Mouse (Mus musculus) embryonic fibroblast, embryonic 13.5 days (primary cell): Measurements from ENCODE around the gene Zfp277. TPM values are rescaled to one million over a fixed set of nuclear protein-coding genes. Genes with fewer than 3 reads are reported as not detected.

Experiments used
- H3K27ac ChIP-seq: 2 replicates; pipeline ENCODE4 v1.5.1; 2012; ENCODE audit warnings: low read length, control low read depth, inconsistent platforms; ENCODE audit not compliant: insufficient read depth
- H3K4me1 ChIP-seq: 2 replicates; pipeline ENCODE4 v1.6.1; 2011; ENCODE audit warnings: low read length; ENCODE audit not compliant: control insufficient read depth, insufficient read depth
- H3K4me3 ChIP-seq: 2 replicates; pipeline ENCODE4 v1.5.1; 2011; ENCODE audit warnings: mild to moderate bottlenecking, control low read depth, low read length; ENCODE audit not compliant: insufficient read depth
- CTCF ChIP-seq: IDR thresholded peaks from 2 replicates; pipeline ENCODE4 v1.5.1; 2011; ENCODE audit warnings: mild to moderate bottlenecking, control low read depth, low read length, moderate library complexity, borderline replicate concordance; ENCODE audit not compliant: insufficient read depth
- POLR2A ChIP-seq: IDR thresholded peaks from 2 replicates; pipeline ENCODE4 v1.6.1; 2011; ENCODE audit warnings: low read depth, mild to moderate bottlenecking, control low read depth, low read length, moderate library complexity
- polyA plus RNA-seq: library from polyadenylated mRNA; stranded (reverse); fragments of >200 nt; gene quantifications from 2 replicates; pipeline ENCODE4 v1.2.4, GENCODE M21; 2011; ENCODE audit warnings: low read depth; ENCODE audit not compliant: missing spikeins, insufficient read length

Gene Zfp277
- polyA plus RNA-seq, 1 experiment: 22.6 TPM

DNA sequence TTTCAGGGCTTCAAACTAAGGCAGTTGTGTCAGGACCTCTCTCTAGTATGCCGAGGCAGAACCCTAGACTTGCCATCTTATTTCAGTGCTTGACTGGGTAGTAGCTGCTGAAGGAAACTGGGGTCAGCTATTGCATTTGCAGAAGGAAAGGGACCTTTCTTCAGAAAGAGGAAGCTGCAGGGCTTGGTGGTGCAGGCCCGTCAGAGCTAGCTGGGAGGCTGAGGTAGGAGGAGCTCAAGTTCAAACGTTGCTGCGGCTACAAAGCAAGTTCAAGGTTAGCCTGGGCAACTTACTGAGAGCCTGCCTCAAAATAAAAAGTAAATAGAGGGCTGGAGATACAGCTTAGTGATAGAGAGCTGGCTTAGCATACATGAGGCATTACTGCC is 66.2 kb downstream of the Zfp277 start:
- H3K4me3 ChIP-seq: no peak overlapping the region
- no peaks in the 10 kb centered on the region for H3K4me1 ChIP-seq
- TF ChIP-seq POLR2A: no peak
- TF ChIP-seq CTCF: no peak
- no peak overlapping the region for H3K27ac ChIP-seq

DNA sequence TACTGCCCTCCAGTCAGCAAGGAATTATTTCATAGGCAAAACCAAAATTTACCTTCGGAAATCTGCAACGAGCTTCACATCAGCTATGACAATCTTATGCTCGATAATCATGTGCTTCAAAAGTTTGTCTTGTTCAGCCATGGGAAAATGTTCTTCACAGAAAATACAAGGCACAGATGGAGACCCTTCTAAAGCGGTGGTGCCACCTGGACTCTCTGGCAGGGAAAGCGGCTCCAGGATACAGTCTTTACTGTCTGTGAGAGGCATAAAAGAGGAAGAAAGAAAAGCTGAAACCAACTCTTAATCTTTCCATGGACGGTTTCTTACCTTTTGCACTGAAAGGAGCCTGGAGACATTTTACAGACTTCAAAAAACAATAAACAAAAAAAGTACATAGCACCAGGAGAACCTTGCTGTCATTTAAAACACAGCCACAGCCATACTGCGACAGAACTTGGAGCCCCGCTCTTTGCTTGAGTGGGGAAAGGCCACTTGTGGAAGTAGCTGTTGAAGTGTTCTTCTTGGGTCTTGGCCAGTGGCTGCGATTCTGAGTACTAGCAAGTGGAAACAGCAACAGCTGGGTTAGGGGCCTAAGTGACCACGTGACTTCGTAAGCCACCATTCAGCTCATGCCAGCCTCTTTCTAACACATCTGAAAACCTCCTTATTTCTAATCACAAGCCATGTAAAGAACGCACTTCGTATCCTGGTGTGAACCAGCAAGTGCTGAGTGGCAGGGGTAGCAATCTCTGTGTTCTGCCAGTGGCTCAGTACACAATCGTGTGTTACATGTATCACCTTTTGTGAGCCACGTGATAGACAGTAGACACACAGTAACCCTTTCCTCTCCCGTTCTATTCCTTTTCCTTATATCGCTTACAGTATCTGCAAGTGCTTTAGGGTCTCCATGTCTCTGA is 66.8 kb downstream of the Zfp277 start:
- Histone ChIP-seq H3K4me3 (no peak overlapping the region), H3K27ac (no peak overlapping the region), H3K4me1 (no peaks in the 10 kb centered on the region)
- TF ChIP-seq POLR2A (no peak), CTCF (no peak)

DNA sequence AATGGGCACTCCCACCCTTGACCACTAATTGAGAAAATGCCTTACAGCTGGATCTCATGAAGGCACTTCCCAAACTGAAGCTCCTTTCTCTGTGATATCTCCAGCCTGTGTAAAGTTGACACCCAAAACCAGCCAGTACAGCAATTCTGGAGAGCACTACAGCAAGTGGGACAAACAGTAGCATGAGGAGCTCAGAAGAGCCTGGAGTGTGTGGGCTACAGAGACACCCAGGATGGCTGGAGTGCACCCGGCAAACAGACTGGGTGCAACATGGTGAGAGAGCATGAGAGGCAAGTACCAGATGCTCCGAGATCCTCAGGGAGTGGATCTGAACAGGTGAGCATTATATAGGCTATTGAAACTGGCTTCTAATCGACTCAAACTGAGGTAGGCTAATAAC is 93.8 kb downstream of the Zfp277 start:
- Histone ChIP-seq H3K4me1 (peaks cover 3% of the 10 kb centered on the region; the same call in 1 of the 2 replicates), H3K4me3 (no peak overlapping the region), H3K27ac (no peak overlapping the region)
- TF ChIP-seq POLR2A (no peak), CTCF (no peak)

GRCm38 (mm10) chr12:40348251-40348650 is 97.5 kb downstream of the Zfp277 start:
- no peak overlapping the region for H3K4me3 ChIP-seq
- peaks cover 3% of the 10 kb centered on the region; the same call in 1 of the 2 replicates for H3K4me1 ChIP-seq
- TF ChIP-seq POLR2A: no peak
- TF ChIP-seq CTCF: no peak
- no peak overlapping the region for H3K27ac ChIP-seq

DNA sequence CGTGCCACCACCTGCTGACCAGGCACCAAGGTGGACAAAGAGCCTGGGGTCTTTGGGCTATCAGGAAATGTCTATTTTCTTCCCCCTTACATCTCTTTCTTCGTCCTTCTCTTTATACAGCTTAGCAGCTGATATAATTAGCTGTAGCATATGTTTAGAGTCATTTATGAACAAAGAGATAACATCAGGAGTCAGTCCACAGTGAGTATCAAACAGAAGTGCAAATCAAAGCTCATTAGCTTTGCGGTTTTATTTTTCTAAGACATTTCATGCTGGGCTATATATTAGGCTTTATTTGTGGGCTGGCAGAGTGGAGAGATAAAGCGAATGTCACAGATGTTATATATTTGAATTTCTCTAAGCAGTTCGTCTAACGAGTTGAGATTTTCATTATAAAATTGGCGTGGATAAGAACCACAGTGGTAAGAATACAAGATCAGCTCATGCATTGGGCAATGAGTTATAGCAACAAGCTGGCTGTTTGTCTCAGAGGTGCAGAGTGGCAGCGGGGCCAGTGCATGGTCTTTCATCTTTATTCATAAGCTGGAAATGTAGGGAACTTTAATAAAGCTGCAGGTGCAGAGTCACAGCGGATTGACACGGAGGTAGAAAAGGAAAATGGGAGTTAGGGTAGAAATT is 98.5 kb downstream of the Zfp277 start:
- TF ChIP-seq POLR2A (no peak), CTCF (no peak)
- peaks cover 3% of the 10 kb centered on the region; the same call in 1 of the 2 replicates for H3K4me1 ChIP-seq
- no peak overlapping the region for H3K4me3 ChIP-seq
- no peak overlapping the region for H3K27ac ChIP-seq

- 0 out of 2 replicates have a peak, but pooled peaks cover 3% of the 10 kb centered on the region for H3K4me1 ChIP-seq
- TF ChIP-seq POLR2A (no peak), CTCF (no peak)
- H3K4me3 ChIP-seq: no peak overlapping the region
These were observed 104.3 kb downstream of the Zfp277 start for GRCm38 (mm10) chr12:40341443-40341842.

DNA sequence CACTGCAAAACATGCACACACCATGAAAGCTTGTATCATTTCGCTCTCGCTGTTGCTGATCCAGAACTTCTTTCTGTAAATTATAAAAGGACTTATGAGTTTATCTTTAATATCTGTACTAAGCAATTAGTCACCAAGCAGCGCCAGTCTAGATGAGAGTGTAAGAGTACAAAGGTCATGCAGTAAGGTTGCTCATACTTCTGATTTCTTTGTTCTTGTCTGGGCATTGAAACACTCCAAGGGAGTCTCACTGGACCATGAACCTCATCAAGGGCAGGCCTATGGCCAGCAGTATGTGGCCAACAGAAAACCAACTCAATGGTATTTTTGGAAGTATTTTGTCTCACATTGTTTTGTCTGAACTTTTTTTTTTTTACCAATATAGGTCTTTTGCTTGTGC is 110.4 kb downstream of the Zfp277 start:
- no peak overlapping the region for H3K27ac ChIP-seq
- no peaks in the 10 kb centered on the region for H3K4me1 ChIP-seq
- no peak for TF ChIP-seq CTCF
- no peak for TF ChIP-seq POLR2A
- no peak overlapping the region for H3K4me3 ChIP-seq

More at GRCm38 (mm10) chr12:40341443-40341842, 104.3 kb downstream of the Zfp277 start:
- no peak overlapping the region for H3K27ac ChIP-seq

- Histone ChIP-seq H3K4me3 (no peak overlapping the region), H3K4me1 (no peaks in the 10 kb centered on the region), H3K27ac (no peak overlapping the region)
- TF ChIP-seq POLR2A (no peak), CTCF (no peak)
These were observed 114.2 kb downstream of the Zfp277 start for GRCm38 (mm10) chr12:40331467-40331866.

DNA sequence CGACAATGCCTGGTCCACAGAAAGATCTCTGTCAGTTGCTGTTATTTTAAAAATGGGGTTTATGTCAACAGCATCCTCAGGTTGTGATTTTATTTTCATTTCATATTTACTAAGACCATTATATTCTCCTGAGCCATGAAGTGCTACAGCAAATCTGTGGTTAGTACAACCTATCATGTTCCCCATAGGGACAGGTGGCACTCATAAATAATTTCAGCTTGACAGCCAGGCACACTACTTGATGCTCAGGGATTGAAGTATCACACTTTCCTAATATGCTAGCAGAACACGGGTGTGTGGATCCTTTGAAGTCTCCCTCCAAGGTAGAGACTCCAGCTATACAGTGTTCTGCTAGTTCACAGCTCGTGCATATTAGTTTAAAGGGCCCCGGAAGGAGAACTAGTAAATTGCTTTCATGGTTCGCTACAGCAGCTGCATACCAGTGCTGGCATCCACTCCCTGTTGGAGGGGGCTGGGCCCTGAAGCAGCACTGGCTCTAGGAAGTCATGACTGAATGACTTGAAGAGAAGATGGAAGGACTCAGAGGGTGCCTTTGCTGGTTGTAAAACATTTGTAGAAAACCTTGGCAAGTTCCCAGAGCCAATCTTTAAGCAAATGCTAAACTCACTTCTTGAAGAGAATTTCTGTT is 118.6 kb downstream of the Zfp277 start:
- Histone ChIP-seq H3K4me3 (no peak overlapping the region), H3K27ac (no peak overlapping the region), H3K4me1 (no peaks in the 10 kb centered on the region)
- TF ChIP-seq CTCF (no peak), POLR2A (no peak)
